Mouse (Mus musculus) right cerebral cortex, postnatal 36 days (tissue): Measurements from ENCODE around the gene Rab20.

Experiments
- DNase-seq, 2 experiments: peaks; one replicate each; pipeline ENCODE4 v3.0.0; 2022; ENCODE audit warnings: low spot score in 2 of 2, mixed read lengths in 1 of 2

The Rab20 gene

GRCm38 (mm10) chr8:11404614-11405013 lies 73.9 kb downstream of the Rab20 start:
- no peak for DNase-seq

- DNase-seq, result no peak
Measured at GRCm38 (mm10) chr8:11403813-11404212, 74.7 kb downstream of the Rab20 start.
